Mouse (Mus musculus): ENCODE measurements around the gene Cd40. TPM values are rescaled to one million over a fixed set of nuclear protein-coding genes. Genes with fewer than 3 reads are reported as not detected.

Cd40 gene
- polyA plus RNA-seq, 1 experiment from 2014 or later: 7.3 TPM

Other genes starting within 250 kb of the Cd40 start
- 27.8 and 30.5 TPM in 2 replicates for gene Zswim1, start 232.9 kb upstream of the Cd40 start, polyA plus RNA-seq (2014; fragmentation: Nextera tagmentation; extraction: Ambion mirVana)
- gene Spata25, start 227.1 kb upstream of the Cd40 start, polyA plus RNA-seq (2014; fragmentation: Nextera tagmentation; extraction: Ambion mirVana): 0.29 TPM in 1 of 2 replicates, not detected in the other
- 77.1 and 88.2 TPM in 2 replicates for gene Ctsa, start 222.8 kb upstream of the Cd40 start, polyA plus RNA-seq (2014; fragmentation: Nextera tagmentation; extraction: Ambion mirVana)
- 5.1 and 6.9 TPM in 2 replicates for gene Neurl2, start 222.2 kb upstream of the Cd40 start, polyA plus RNA-seq (2014; fragmentation: Nextera tagmentation; extraction: Ambion mirVana)
- gene Pltp, start 197.9 kb upstream of the Cd40 start, polyA plus RNA-seq (2014; fragmentation: Nextera tagmentation; extraction: Ambion mirVana): 29.8 and 91.1 TPM in 2 replicates
- gene Pcif1, start 176.3 kb upstream of the Cd40 start, polyA plus RNA-seq (2014; fragmentation: Nextera tagmentation; extraction: Ambion mirVana): 92.8 and 99.5 TPM in 2 replicates
- gene Zfp335, start 143.9 kb upstream of the Cd40 start, polyA plus RNA-seq (2014; fragmentation: Nextera tagmentation; extraction: Ambion mirVana): 13.9 and 15.5 TPM in 2 replicates
- gene Mmp9, start 114.8 kb upstream of the Cd40 start, polyA plus RNA-seq (2014; fragmentation: Nextera tagmentation; extraction: Ambion mirVana): 29.7 and 29.9 TPM in 2 replicates
- gene Slc12a5, start 94.8 kb upstream of the Cd40 start, polyA plus RNA-seq (2014; fragmentation: Nextera tagmentation; extraction: Ambion mirVana): 53.8 and 63.0 TPM in 2 replicates
- gene Ncoa5, start 20.8 kb upstream of the Cd40 start, polyA plus RNA-seq (2014; fragmentation: Nextera tagmentation; extraction: Ambion mirVana): 76.6 and 105 TPM in 2 replicates
- not detected in 2 replicates for gene 1700025C18Rik, start 35.1 kb downstream of the Cd40 start, polyA plus RNA-seq (2014; fragmentation: Nextera tagmentation; extraction: Ambion mirVana)
- gene Cdh22, start 179.2 kb downstream of the Cd40 start, polyA plus RNA-seq (2014; fragmentation: Nextera tagmentation; extraction: Ambion mirVana): 15.8 and 18.4 TPM in 2 replicates
- 60.8 and 65.2 TPM in 2 replicates for gene Slc35c2, start 232.2 kb downstream of the Cd40 start, polyA plus RNA-seq (2014; fragmentation: Nextera tagmentation; extraction: Ambion mirVana)